Mouse (Mus musculus) bone marrow macrophage, adult 2 months (primary cell): ENCODE data around the gene Zfp53.

ENCODE experiments used
- CTCF ChIP-seq: IDR thresholded peaks from 2 replicates; pipeline ENCODE4 v1.5.1; 2012; ENCODE audit warnings: low read depth, mild to moderate bottlenecking, low read length, moderate library complexity
- POLR2A ChIP-seq: IDR thresholded peaks from 2 replicates; pipeline ENCODE4 v1.6.1; 2012; ENCODE audit warnings: mild to moderate bottlenecking, low read depth, low read length, borderline replicate concordance

- TF ChIP-seq CTCF: no peak
- no peak for TF ChIP-seq POLR2A
Observed at GRCm38 (mm10) chr17:21509756-21510155, 21.0 kb downstream of the Zfp53 start.
